Mouse (Mus musculus) cerebellum, adult 2 months (tissue): ENCODE measurements at regions not wholly inside any gene's neighbourhood (a gene's known extent, or its start where the extent isn't known, plus 50 kb on each side); places are given as distances from the start of the nearest gene placed in this dataset.

ENCODE experiments used
- CTCF ChIP-seq: fragments of 200-500 bp; IDR thresholded peaks from 2 replicates; pipeline ENCODE4 v1.5.1; 2011; ENCODE audit warnings: low read depth, mild to moderate bottlenecking, control low read depth, low read length, moderate library complexity, borderline replicate concordance; ENCODE audit not compliant: insufficient read depth
- POLR2A ChIP-seq: fragments of 200-500 bp; IDR thresholded peaks from 2 replicates; pipeline ENCODE4 v1.6.1; 2011; ENCODE audit warnings: low read length, control low read depth, borderline replicate concordance; ENCODE audit not compliant: insufficient read depth

DNA sequence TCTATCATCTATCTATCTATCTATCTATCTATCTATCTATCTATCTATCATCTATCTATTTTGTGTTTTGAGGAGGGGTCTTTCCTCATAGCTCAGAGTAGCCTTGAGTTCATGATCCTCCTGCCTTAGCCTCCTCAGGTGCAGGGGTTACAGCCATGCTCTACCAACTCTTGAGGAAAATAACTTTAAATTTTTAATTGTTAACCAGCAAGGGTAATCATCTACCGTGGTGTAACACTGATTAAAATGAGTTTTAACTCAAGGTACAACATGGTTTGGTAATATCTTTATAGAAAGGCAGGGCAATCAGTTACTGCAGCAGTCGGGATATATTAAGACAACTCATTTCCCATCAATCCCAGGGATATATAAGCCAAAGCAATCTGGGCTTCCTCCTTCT lies 401.6 kb upstream of the Fbxo33 start:
- TF ChIP-seq CTCF, result no peak
- no peak for TF ChIP-seq POLR2A
